Mouse (Mus musculus) CD4-positive naive resting alpha-beta T cell, adult 57 days (primary cell): Measurements from ENCODE around the gene Gm15128. TPM values are rescaled to one million over a fixed set of nuclear protein-coding genes. Genes with fewer than 3 reads are reported as not detected.

ENCODE experiments used
- total RNA-seq: library from RNA; stranded (reverse); gene quantifications from one replicate; pipeline ENCODE4 v1.2.4, GENCODE M21; 2023

Gene Gm15128
- not detected for total RNA-seq

DNA sequence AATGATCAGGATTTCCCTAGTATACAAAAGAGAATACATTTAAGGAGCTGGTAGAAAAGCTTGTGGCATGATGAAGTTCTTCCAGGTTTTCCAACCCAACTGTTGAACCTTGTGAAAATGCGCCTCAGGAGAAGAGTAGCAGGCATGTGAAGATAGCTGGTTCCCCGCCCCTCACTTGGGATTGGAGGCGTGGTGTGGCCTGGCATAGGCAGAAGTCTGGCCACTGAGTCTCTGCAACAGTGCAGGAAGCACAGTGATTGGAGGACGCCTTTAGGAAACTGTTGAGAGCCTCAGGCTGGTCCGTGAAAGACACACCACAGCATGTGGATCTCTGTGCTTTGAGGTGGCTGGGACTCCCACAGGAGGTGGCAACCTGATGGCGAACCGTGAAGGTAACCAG is at the start of gene Gm15128:
Gm15128 (plus strand) TSS at position 301 of the 400 bp plus-strand sequence.

Other genes starting within 250 kb of the Gm15128 start
- gene Lrch2, start 211.9 kb upstream of the Gm15128 start, total RNA-seq: not detected
- gene Gm15080, start 227.0 kb downstream of the Gm15128 start, total RNA-seq: not detected